Mouse (Mus musculus): ENCODE results near the gene Glb1. TPM values are rescaled to one million over a fixed set of nuclear protein-coding genes. Genes with fewer than 3 reads are reported as not detected.
"Not testable (repeated sequence)": the region's sequence is repeated elsewhere in the genome, so short reads cannot be mapped to it uniquely, and the experiment has no call there.

Gene Glb1
- polyA plus RNA-seq, 1 experiment from 2014 or later = 37.3 TPM

DNA sequence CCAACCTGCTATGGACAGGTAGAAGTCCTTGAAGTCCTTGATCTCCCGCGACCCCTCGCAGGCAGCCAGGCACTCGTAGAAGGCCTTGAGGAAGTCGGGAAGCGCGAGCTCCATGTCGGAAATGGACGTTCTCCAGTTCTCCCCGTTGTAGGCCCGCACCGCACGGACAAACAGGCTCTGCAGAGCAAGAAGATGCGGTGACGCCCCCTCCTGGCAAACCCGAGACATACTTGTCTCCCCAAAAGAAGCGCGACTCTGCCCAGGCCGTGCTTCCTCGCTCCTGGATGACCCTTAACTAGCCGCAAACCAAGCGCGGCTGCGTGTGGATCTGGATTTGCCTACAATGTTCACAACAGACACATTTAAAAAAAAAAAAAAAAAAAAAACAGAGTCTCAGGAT is 16.2 kb upstream of the Glb1 start:
- H3K9me3 ChIP-seq (replicated peaks) = no peaks in the 10 kb centered on the region
- no peaks in the 10 kb centered on the region for H3K27me3 ChIP-seq
- 90% methylated on average over 24 of the region's 24 CpGs for WGBS
- no peak overlapping the region for H3K27ac ChIP-seq (replicated peaks)
- no peak for ATAC-seq (ENCODE audit: insufficient number of reproducible peaks, low FRiP score, low TSS enrichment, low read depth)
- H3K4me2 ChIP-seq (replicated peaks) = no peak overlapping the region
- no peak overlapping the region for H3K4me3 ChIP-seq (replicated peaks)
- peaks cover 38% of the 10 kb centered on the region for H3K36me3 ChIP-seq
- H3K9ac ChIP-seq = no peak overlapping the region
- H3K4me1 ChIP-seq = peaks cover 19% of the 10 kb centered on the region

DNA sequence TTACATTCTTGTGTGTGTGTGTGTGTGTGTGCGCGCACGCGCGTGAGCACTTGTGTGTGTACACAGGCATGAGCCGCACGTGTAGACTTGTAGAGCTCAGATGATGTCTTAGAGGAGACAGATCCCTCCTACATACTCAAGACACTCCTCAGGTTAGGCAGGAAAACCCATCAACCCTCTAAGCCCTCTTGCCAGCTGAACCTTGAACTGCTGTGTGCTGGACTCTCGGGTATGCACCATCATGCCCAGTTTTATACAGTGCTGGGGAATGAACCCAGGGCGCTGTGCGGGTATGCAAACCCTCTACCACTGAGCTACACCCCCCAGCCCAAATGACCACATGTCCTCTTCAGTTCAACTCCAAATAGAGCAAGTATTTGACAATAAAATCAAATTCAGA is 15.7 kb upstream of the Glb1 start:
- Histone ChIP-seq H3K9me3 (replicated peaks) (no peaks in the 10 kb centered on the region), H3K36me3 (peaks cover 33% of the 10 kb centered on the region), H3K4me2 (replicated peaks) (no peak overlapping the region), H3K27ac (replicated peaks) (no peak overlapping the region), H3K4me1 (peaks cover 20% of the 10 kb centered on the region), H3K9ac (no peak overlapping the region), H3K4me3 (replicated peaks) (no peak overlapping the region), H3K27me3 (no peaks in the 10 kb centered on the region)
- ATAC-seq (ENCODE audit: insufficient number of reproducible peaks, low FRiP score, low TSS enrichment, low read depth) = no peak
- WGBS = 91% methylated on average over 10 of the region's 10 CpGs

DNA sequence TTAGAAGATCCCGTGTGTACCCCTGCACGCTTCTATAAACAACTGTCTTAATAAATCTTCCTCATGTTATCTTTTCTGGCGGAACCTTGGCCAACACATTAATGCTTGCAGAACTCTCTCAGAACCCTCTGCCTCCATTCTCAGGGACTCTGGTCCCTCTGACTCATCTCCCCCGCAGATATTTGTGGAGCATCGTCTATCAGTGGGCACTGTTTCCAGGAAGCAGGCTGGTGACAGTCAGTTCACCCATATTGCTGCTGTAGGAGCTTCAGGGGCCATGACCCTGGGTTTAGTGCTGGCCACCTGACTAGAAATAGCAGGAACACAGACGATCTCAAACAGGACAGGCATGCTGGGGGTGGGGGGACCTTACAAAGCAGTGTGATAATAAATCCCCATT is 13.8 kb upstream of the Glb1 start:
- H3K36me3 ChIP-seq = peaks cover 26% of the 10 kb centered on the region
- 69% methylated on average over 6 of the region's 6 CpGs for WGBS
- no peaks in the 10 kb centered on the region for H3K27me3 ChIP-seq

DNA sequence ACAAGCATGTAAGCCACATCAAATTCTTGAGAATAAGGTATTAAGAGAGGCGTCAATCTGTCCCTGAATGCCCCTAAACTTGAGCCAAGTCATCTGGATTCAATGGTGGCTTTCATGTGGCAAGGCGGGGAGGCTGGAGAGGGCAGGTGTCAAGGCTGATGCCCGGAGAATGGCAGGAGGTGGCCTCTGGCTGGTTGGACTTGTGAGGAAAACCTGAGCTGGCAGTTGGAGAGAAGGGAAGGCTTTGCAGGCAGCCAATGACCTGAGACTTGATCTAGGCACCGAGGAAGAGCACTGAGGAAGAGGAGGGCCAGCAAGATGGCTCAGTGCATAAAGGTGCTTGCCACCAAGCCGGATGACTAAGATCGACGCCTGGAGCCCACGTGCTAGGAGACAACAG is 12.6 kb upstream of the Glb1 start:
- peaks cover 20% of the 10 kb centered on the region for H3K4me1 ChIP-seq
- 68% methylated on average over 8 of the region's 8 CpGs for WGBS
- peak overlapping the region; percentile 71; the same call in 1 of the 2 replicates for H3K4me2 ChIP-seq (replicated peaks)
- 0 out of 2 replicates have a peak overlapping the region, but pooled peaks have one; percentile 93 for H3K27ac ChIP-seq (replicated peaks)
- H3K9ac ChIP-seq = no peak overlapping the region
- H3K4me3 ChIP-seq (replicated peaks) = no peak overlapping the region
- H3K27me3 ChIP-seq = no peaks in the 10 kb centered on the region
- H3K9me3 ChIP-seq (replicated peaks) = no peaks in the 10 kb centered on the region
- no peak for ATAC-seq (ENCODE audit: insufficient number of reproducible peaks, low FRiP score, low TSS enrichment, low read depth)
- peaks cover 21% of the 10 kb centered on the region for H3K36me3 ChIP-seq

More for the DNA sequence above, 13.8 kb upstream of the Glb1 start:
- no peak overlapping the region for H3K4me2 ChIP-seq (replicated peaks)
- ATAC-seq (ENCODE audit: insufficient number of reproducible peaks, low FRiP score, low TSS enrichment, low read depth) = no peak
- H3K4me1 ChIP-seq = peaks cover 20% of the 10 kb centered on the region
- H3K9me3 ChIP-seq (replicated peaks) = no peaks in the 10 kb centered on the region
- H3K27ac ChIP-seq (replicated peaks) = no peak overlapping the region
- H3K9ac ChIP-seq = no peak overlapping the region
- no peak overlapping the region for H3K4me3 ChIP-seq (replicated peaks)

DNA sequence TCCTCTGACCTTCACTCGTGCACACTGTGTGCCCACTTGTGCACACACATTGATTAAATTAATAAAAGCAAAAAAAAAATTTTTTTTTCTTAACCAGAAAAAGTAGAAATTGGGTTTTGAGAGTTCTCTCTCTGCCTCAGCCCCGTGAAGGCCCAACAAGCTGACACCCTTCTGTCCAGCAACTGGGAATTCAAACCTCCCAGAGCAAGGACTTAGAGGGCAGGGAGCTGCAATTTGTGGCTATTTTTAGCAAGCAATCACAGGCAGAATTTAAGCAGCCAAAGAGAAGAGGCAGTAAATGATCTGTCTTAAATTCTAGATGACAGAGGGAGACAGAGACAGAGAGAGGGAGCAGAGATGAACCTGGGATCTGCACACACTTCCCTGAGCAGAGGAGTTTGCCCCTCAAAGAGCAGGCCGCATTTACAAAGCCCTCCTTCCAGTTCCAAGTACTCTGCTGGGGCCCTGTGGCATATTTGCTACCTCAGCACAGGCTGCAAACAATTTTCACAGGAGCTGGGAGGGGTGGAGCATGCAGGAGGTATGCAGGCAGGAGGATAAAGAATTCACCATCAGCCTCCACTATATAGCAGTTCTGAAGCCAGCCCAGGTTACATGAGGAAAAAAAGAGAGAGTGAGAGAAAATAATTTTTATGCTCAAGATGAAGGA is 12.0 kb upstream of the Glb1 start:
- Histone ChIP-seq H3K4me1 (peaks cover 20% of the 10 kb centered on the region), H3K36me3 (peaks cover 18% of the 10 kb centered on the region), H3K27ac (replicated peaks) (peak overlapping the region; percentile 93), H3K27me3 (no peaks in the 10 kb centered on the region), H3K9me3 (replicated peaks) (no peaks in the 10 kb centered on the region), H3K4me2 (replicated peaks) (peak overlapping the region; percentile 71), H3K9ac (no peak overlapping the region), H3K4me3 (replicated peaks) (peak overlapping the region; percentile 72)
- 38% methylated on average over 3 of the region's 3 CpGs for WGBS
- ATAC-seq (ENCODE audit: insufficient number of reproducible peaks, low FRiP score, low TSS enrichment, low read depth) = no peak

DNA sequence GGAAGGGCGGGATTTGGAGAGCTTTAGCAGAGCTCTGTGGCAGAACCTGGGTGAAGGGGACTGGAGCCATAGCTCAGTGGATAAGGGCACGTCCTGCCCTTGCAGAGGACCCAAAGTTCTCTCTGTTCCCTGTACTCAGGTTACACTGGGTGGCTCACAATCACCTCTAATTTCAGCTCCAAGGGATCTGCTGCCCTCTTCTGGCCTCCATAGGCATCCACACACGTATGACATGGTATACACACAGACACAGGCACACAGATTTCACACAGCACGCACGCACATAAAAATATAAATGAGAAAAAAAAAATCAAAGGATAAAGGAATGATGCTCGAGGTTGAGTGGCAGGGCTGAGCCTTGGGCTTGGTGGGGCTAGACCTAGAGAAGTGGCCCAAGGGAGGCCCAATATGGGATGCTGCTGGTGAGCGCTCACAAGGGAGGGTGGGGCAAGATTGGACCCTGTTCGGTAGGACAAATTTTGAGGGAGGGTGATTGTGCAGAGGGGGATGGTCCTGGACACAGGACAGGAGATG is 11.4 kb upstream of the Glb1 start:
- Histone ChIP-seq H3K9ac (no peak overlapping the region), H3K27ac (replicated peaks) (peak overlapping the region; percentile 93), H3K4me2 (replicated peaks) (peak overlapping the region; percentile 71), H3K27me3 (no peaks in the 10 kb centered on the region), H3K9me3 (replicated peaks) (no peaks in the 10 kb centered on the region), H3K4me3 (replicated peaks) (peak overlapping the region; percentile 72), H3K4me1 (peaks cover 20% of the 10 kb centered on the region), H3K36me3 (peaks cover 12% of the 10 kb centered on the region)
- WGBS = 68% methylated on average over 8 of the region's 8 CpGs
- ATAC-seq (ENCODE audit: insufficient number of reproducible peaks, low FRiP score, low TSS enrichment, low read depth) = no peak

DNA sequence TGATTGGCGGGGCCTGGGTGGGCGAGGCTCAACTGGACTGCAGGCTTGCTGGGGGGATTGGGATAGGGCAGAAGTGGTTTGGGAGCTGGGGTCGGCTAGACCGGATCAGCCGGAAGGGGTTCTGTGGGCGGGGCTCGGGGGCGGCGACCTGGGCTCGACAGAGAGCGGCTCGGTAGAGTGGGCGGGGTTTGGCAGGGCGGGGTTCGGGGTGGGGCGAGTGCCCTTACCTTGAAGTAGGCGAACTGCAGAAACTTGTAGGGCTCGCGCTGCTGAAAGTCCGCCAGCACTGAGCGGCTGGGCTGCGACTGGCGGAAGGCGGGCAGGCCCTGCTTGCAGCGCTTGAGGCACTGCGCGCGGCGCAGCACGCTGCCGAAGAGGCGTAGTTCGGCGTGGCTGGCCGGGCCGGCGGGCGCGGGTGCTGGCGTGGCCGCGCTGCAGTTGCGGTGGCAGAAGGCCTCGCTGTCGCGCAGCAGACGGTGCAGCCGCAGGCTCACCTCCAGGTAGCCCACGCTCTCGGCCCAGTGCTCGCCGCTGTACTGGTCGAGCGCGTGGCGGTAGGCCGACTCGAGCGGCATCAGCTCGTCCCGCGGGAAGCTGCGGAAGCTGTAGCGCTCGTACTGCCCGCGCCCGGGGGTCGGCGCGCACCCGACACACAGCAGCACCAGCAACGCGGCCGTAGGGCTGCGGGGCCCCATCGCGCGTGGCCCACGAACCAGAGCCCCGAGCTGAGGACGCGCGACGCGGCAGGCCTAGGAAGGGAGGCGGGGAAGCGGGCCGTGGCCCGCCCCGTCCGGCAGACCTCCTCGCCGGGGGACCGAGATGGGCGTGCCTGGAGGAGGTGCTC is 10.7 kb upstream of the Glb1 start, which contains the start of gene Crtap:
Gene Crtap (minus strand): TSS at position 771 of the 844 bp plus-strand sequence.
- Histone ChIP-seq H3K9ac (peak within 1 kb of the TSS; percentile 74), H3K27ac (replicated peaks) (peak within 1 kb of the TSS; percentile 93), H3K4me2 (replicated peaks) (peak within 1 kb of the TSS; percentile 71), H3K36me3 (peaks cover 5% of the 10 kb centered on the region; the same call in 1 of the 2 replicates), H3K27me3 (no peaks in the 10 kb centered on the region), H3K4me3 (replicated peaks) (peak within 1 kb of the TSS; percentile 72), H3K9me3 (replicated peaks) (no peaks in the 10 kb centered on the region), H3K4me1 (peaks cover 20% of the 10 kb centered on the region)
- under 1% methylated on average over 94 of the region's 96 CpGs for WGBS
- ATAC-seq (ENCODE audit: insufficient number of reproducible peaks, low FRiP score, low TSS enrichment, low read depth) = peak; percentile 87

DNA sequence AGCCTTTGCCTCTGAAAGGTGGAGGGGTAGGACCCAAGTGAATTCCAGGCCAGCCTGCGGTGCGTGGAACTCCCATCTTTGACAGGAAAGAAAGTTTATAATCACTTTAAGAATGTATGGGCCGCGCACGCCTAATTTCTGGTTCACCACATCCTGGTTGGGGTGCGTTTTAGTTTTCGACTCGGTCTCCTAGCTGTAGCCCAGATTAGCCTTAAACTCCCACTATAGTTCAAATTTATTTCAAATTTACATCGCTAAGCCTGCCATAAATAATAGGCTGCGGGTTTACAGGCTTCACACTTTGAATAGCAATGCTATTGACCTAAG is 10.2 kb upstream of the Glb1 start:
- H3K36me3 ChIP-seq = no peaks in the 10 kb centered on the region
- peaks cover 20% of the 10 kb centered on the region for H3K4me1 ChIP-seq
- no peak for ATAC-seq (ENCODE audit: insufficient number of reproducible peaks, low FRiP score, low TSS enrichment, low read depth)
- peak overlapping the region; percentile 72 for H3K4me3 ChIP-seq (replicated peaks)
- no peaks in the 10 kb centered on the region for H3K9me3 ChIP-seq (replicated peaks)
- no peaks in the 10 kb centered on the region for H3K27me3 ChIP-seq
- H3K9ac ChIP-seq = peak overlapping the region; percentile 74
- 3% methylated on average over 10 of the region's 10 CpGs for WGBS
- peak overlapping the region; percentile 71 for H3K4me2 ChIP-seq (replicated peaks)
- peak overlapping the region; percentile 93 for H3K27ac ChIP-seq (replicated peaks)

DNA sequence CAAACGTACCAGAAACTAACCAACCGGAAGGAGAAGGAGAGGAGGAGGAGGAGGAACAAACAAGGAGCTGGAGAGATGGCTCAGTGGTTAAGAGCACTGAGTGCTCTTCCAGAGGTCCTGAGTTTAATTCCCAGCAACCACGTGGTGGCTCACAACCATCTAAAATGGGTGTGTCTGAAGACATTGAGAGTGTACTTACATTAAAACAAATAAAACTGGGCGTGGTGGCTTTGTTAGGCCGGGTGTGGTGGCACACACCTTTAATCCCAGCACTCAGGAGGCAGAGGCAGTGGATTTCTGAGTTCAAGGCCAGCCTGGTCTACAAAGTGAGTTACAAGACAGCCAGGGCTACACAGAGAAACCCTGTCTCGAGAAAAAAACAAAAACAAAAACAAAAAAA is 6.7 kb upstream of the Glb1 start:
- not testable (repeated sequence) for H3K9ac ChIP-seq; H3K27ac ChIP-seq (replicated peaks); H3K4me3 ChIP-seq (replicated peaks); H3K9me3 ChIP-seq (replicated peaks); H3K4me1 ChIP-seq; H3K36me3 ChIP-seq; H3K27me3 ChIP-seq; H3K4me2 ChIP-seq (replicated peaks); ATAC-seq (ENCODE audit: insufficient number of reproducible peaks, low FRiP score, low TSS enrichment, low read depth)
- 71% methylated on average over 6 of the region's 6 CpGs for WGBS

DNA sequence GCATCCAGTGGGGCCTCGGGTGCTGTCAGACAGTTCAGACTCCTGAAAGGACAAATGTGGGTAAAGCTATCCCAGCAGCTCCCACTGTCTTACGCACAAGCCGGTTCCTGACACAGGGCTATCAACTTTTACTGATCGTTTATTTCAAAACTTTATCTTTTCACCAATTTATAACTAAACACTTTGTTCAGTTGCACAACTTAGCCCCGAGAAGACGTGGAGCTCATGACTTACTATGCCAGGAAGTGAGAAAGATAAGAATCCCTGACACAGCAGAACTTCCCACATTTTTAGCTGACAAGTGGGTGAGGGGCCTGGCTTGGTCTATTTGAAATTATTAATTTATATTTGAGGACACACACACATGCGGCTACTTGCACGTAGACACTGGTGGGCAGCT is 6.2 kb upstream of the Glb1 start:
- 85% methylated on average over 8 of the region's 8 CpGs for WGBS
- H3K4me2 ChIP-seq (replicated peaks) = no peak overlapping the region
- no peak for ATAC-seq (ENCODE audit: insufficient number of reproducible peaks, low FRiP score, low TSS enrichment, low read depth)

DNA sequence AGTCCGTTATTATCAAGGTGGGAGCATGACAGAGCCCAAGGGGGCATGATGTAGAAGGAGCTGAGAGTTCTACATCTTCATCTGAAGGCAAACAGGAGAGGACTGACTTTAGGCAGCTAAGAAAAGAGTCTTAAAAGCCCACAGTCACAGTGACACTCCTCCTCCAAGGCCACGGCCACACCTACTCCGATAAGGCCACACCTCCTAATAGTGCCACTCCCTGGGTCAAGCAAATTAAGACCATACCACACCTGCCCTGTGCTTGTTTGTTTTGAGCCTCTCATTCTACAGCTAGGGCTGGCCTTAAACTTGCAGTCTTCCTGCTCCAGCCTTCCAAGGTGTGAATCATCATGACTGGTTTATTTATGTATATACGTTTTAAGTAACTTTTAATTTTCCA is 5.6 kb upstream of the Glb1 start:
- Histone ChIP-seq H3K9ac (no peak overlapping the region), H3K4me1 (no peaks in the 10 kb centered on the region), H3K4me3 (replicated peaks) (no peak overlapping the region), H3K36me3 (no peaks in the 10 kb centered on the region), H3K4me2 (replicated peaks) (no peak overlapping the region), H3K9me3 (replicated peaks) (no peaks in the 10 kb centered on the region), H3K27ac (replicated peaks) (no peak overlapping the region), H3K27me3 (no peaks in the 10 kb centered on the region)
- 79% methylated on average over 4 of the region's 4 CpGs for WGBS
- no peak for ATAC-seq (ENCODE audit: insufficient number of reproducible peaks, low FRiP score, low TSS enrichment, low read depth)

More for the DNA sequence above, 6.2 kb upstream of the Glb1 start:
- H3K4me3 ChIP-seq (replicated peaks) = no peak overlapping the region
- H3K27ac ChIP-seq (replicated peaks) = no peak overlapping the region
- H3K9me3 ChIP-seq (replicated peaks) = no peaks in the 10 kb centered on the region
- peaks cover under 1% of the 10 kb centered on the region for H3K4me1 ChIP-seq
- H3K36me3 ChIP-seq = no peaks in the 10 kb centered on the region
- H3K9ac ChIP-seq = no peak overlapping the region
- H3K27me3 ChIP-seq = no peaks in the 10 kb centered on the region
